Mouse (Mus musculus) mouse trophoblast stem cell (cell line): ENCODE results near the gene Gm4307.
"Not testable (repeated sequence)": the region's sequence is repeated elsewhere in the genome, so short reads cannot be mapped to it uniquely, and the experiment has no call there.

Experiments used
- in situ Hi-C, 2 experiments: fragments of 300-500 bp; cut with MseI, MboI; formaldehyde crosslinking; loops; 2 replicates in 1 of 2; 3 replicates in 1 of 2; pipeline ENCODE4 v1.15.1; 2025

Gene Gm4307

DNA sequence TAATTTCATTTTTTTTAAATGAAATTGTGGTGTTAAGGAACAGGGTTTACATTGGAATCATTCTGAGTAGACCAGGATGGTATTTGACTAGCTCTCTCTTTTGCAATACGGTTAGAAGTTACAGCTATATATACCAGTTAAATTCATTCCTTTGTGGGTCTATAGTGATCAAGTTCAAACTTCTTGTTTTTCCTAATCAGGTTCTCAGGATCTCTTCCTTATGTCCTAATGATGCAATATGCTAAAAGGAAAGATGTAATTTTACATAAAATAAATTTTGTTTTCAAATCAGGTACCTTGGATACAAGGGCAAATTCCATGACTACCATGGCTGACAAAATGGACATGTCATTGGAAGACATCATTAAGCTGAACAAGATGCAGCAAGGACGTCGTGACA is at the start of gene Gm4307:
Gene Gm4307, plus strand, starts transcription at position 301 of the 400 bp plus-strand sequence.
- in situ Hi-C loops = not testable (repeated sequence)

DNA sequence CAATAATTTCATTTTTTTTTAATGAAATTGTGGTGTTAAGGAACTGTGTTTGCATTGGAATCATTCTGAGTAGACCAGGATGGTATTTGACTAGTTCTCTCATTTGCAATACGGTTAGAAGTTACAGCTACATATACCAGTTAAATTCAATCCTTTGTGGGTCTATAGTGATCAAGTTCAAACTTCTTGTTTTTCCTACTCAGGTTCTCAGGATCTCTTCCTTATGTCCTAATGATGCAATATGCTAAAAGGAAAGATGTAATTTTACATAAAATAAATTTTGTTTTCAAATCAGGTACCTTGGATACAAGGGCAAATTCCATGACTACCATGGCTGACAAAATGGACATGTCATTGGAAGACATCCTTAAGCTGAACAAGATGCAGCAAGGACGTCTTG is 25.8 kb upstream of the Gm4307 start, which contains the start of gene Gm4301:
Gene Gm4301, plus strand, starts transcription at position 301 of the 400 bp plus-strand sequence.
- in situ Hi-C loops = not testable (repeated sequence)

DNA sequence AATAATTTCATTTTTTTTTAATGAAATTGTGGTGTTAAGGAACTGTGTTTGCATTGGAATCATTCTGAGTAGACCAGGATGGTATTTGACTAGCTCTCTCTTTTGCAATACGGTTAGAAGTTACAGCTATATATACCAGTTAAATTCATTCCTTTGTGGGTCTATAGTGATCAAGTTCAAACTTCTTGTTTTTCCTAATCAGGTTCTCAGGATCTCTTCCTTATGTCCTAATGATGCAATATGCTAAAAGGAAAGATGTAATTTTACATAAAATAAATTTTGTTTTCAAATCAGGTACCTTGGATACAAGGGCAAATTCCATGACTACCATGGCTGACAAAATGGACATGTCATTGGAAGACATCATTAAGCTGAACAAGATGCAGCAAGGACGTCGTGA is 20.6 kb upstream of the Gm4307 start, which contains the start of gene Gm4302:
Gene Gm4302, plus strand, starts transcription at position 301 of the 400 bp plus-strand sequence.
- in situ Hi-C loops = not testable (repeated sequence)

DNA sequence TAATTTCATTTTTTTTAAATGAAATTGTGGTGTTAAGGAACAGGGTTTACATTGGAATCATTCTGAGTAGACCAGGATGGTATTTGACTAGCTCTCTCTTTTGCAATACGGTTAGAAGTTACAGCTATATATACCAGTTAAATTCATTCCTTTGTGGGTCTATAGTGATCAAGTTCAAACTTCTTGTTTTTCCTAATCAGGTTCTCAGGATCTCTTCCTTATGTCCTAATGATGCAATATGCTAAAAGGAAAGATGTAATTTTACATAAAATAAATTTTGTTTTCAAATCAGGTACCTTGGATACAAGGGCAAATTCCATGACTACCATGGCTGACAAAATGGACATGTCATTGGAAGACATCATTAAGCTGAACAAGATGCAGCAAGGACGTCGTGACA is 15.5 kb upstream of the Gm4307 start, which contains the start of gene Gm4303:
Gene Gm4303, plus strand, starts transcription at position 301 of the 400 bp plus-strand sequence.
- in situ Hi-C loops = not testable (repeated sequence)

DNA sequence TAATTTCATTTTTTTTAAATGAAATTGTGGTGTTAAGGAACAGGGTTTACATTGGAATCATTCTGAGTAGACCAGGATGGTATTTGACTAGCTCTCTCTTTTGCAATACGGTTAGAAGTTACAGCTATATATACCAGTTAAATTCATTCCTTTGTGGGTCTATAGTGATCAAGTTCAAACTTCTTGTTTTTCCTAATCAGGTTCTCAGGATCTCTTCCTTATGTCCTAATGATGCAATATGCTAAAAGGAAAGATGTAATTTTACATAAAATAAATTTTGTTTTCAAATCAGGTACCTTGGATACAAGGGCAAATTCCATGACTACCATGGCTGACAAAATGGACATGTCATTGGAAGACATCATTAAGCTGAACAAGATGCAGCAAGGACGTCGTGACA is 10.3 kb upstream of the Gm4307 start, which contains the start of gene Gm4305:
Gene Gm4305, plus strand, starts transcription at position 301 of the 400 bp plus-strand sequence.
- in situ Hi-C loops = not testable (repeated sequence)

DNA sequence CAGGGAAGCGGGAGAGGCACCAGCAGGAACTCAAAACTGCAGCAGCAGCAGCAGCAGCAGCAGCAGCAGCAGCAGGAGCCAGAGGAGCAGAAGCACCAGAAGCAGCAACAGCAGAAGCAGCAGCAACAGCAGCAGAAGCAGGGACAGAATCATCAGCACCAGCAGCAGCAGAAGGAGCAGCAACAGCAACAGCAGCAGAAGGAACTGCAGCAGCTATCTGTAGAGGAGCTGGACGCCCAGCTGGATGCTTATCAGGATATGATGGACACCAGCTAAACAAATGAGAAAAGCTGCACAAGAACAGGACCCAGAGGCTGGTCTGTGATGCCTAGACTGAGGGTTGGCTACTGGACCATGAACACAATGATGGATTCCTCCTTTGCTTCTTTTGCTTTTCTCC is 4.3 kb upstream of the Gm4307 start:
- in situ Hi-C loops = not testable (repeated sequence)

DNA sequence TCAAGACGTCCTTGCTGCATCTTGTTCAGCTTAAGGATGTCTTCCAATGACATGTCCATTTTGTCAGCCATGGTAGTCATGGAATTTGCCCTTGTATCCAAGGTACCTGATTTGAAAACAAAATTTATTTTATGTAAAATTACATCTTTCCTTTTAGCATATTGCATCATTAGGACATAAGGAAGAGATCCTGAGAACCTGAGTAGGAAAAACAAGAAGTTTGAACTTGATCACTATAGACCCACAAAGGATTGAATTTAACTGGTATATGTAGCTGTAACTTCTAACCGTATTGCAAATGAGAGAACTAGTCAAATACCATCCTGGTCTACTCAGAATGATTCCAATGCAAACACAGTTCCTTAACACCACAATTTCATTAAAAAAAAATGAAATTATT is 21.3 kb downstream of the Gm4307 start, which contains the start of gene Gm4312:
Gene Gm4312, minus strand, starts transcription at position 101 of the 400 bp plus-strand sequence.
- in situ Hi-C loops = not testable (repeated sequence)

DNA sequence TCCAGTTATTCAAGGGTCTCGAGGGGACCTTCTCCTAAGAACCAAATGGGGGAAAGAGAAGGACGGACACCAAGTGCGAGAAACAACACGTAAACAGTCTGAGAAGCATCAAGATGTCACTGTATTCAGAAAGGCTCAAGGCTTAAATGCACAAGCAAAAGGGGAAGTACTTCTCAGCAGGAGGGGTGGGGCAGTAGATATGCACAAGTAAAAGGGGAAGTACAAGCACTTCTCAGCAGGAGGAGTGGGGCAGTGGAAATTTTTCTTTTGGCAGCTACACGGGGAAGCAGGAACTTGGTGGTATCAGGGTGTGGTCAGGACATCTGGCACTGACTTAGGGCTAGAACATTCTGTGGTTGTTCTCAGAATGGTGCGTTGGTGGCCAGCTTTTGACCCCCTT is 41.2 kb downstream of the Gm4307 start:
- in situ Hi-C loops = loop anchor here in 1 of 2 experiments (25.0 kb wide), 3 partner anchors 115 to 540 kb away; no protein-coding TSS in a partner anchor
